Mouse (Mus musculus): ENCODE measurements around the gene Hnrnpk.
A peak's percentile ranks its signal among the peaks of the same experiment; 100 is the strongest.
"Not testable (repeated sequence)": the region's sequence is repeated elsewhere in the genome, so short reads cannot be mapped to it uniquely, and the experiment has no call there.

The Hnrnpk gene

DNA sequence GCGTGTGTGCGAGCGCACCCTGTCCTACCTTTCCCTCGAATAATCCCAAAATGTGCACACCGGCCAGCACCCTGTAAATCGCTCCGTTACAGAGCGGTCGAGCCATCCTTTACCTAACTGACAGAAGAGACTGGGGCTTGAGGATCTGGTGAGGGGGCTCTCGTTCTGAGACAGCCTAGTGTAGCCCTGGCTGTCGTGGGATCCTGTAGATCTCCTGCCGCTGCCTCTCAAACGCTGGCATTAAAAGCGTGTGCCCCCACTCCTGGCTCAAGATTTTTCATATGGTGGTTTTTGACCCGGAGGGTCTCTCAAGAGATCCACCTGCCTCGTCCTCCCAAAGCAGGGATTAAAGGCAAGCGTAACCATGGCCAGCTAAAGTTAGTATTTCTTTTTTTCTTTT lies at the start of gene Hnrnpk:
Hnrnpk (minus strand) TSS at position 101 of the 400 bp plus-strand sequence.
- not testable (repeated sequence) for DNase-seq (ENCODE audit: low read depth, low spot score)

DNA sequence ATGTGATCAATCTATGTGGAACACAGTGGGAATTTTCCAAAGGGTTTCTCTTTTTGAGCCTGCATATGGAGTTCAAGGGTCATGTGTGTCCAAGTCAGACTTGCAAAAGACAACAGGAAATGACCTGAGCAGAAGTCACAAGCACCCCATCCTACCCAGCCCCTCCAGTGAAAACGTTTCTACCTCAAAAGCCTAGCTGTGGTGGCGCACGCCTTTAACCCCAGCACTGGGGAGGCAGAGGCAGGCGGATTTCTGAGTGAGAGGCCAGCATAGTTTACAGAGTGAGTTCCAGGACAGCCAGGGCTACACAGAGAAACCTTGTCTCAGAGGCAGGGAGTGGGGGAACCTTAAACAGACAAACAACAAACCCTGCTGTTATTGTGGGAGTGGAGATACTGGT lies 49.1 kb upstream of the Hnrnpk start:
- DNase-seq (ENCODE audit: low read depth, low spot score): no peak

DNA sequence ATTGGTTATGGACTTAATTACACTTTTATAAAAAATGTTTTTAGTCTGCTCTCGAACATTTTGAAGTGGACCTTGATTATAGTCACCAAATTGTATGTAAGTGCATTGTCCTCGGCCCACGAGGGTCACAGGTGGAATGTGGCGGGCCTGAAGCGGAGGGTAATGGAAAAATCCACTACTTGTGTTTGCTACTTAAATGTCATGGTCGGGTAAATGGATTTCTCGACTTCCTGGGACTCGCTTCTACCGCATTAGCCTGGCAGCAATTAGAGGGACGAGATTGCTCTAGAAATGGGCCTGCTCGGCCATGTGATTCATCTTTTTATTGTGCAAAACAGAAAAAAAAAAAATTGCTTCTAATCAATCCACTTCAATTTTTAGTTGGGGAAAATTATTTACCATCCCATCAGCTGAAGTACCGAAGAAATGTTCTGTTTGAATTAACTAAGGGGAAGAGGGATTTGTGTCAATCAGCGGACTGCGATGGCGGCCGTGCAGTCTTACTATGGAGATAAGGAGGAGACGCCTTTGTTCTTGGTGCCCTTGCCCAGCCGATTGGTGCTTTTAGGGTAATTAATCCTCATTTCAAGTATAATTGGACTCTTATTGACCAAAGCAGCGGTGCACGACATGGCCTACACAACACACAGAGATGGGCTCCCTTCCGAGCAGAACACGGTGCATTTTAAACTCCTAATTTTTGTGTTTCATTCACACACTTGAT lies 47.5 kb upstream of the Hnrnpk start:
- DNase-seq (ENCODE audit: low read depth, low spot score): no peak

- no peak for DNase-seq (ENCODE audit: low read depth, low spot score)
Observed at GRCm38 (mm10) chr13:58446541-58446940, 43.4 kb upstream of the Hnrnpk start.

DNA sequence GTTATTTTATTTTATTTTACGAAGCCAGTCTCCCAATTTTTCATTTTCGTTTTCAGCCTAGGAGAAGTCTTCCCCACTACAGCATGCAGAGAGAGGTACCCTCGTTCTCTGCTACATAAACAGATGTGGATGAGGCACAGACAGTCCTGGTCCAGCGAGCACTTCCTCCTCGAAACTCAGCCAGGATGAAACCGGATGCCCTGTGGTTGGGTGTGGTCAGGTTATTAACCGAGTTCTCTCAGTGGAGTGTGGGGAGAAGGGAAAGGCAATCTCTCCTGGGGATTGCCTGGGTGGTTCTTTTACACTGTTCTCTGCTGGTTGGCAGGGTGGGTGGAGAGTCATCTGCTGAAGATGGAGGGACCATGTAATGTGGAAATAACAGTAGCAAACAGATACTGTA lies 40.6 kb upstream of the Hnrnpk start:
- DNase-seq (ENCODE audit: low read depth, low spot score): no peak

- DNase-seq (ENCODE audit: low read depth, low spot score): no peak
Observed at GRCm38 (mm10) chr13:58443326-58443725, 40.2 kb upstream of the Hnrnpk start.

DNA sequence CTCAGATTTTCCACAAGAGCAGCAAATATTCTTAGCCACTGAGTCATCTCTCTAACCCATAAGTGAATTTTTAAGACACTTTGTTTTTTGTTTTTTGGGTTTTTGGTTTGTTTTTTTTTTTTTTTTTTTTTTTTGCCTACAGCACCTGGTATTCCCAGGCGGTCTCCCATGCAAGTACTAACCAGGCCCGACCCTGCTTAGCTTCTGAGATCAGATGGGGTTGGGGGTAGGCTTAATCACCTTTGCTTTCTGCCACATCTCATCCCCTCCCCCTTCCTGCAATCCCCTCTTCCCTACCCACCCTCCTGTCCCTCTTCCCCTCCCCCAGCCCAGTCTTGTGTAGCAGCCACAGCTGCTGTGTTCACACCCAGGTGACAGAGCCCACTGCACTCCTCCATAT lies 36.6 kb upstream of the Hnrnpk start:
- no peak for DNase-seq (ENCODE audit: low read depth, low spot score)

DNA sequence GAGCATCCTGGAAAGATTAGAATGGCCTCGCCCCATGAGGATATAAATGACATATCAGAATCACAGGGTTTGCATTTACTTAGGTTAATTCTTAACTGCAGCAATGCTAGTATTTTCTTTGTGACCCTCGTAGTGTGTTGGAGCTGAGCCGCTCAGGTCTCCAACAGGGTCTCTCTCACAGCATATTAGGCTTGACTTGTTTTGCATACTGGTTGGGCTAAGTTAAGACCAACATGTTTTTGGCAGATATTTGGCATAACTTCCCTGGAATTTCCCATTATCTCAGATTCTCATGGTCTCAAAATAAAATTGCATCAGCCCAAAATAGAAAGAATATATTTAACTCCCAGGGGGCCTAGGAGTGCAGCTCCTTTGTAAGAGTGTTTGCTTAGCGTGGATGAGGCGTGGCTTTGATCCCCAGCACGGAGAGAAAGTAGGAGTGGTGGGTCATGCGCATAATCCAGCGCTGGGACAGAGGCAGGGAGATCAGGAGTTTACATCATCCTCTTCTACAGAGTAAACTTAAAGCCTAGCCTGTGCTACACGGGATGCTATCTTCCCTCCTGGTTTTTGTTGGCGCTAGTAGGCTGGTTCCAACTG lies 20.0 kb upstream of the Hnrnpk start:
- DNase-seq (ENCODE audit: low read depth, low spot score): no peak

DNA sequence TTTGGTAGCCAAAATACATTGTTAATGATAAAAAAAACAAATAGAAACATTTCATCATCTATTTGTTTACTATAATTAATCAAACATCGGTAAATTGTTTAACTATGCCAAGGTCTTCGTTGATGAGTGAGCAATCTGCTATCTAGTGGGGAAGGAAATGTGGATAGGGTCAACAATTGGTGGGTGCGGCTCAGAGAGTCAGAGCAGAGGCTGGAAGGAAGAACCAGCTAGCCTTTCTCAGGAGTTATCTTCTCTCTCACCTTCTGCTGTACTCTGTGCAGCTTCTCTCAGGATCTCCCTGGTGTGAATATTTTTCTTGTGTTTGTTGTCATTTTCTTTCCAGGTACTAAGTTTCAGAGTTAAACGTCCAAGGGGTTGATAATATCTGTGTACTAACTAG lies 19.1 kb upstream of the Hnrnpk start:
- DNase-seq (ENCODE audit: low read depth, low spot score): no peak

GRCm38 (mm10) chr13:58421026-58421425 lies 17.9 kb upstream of the Hnrnpk start:
- no peak for DNase-seq (ENCODE audit: low read depth, low spot score)

DNA sequence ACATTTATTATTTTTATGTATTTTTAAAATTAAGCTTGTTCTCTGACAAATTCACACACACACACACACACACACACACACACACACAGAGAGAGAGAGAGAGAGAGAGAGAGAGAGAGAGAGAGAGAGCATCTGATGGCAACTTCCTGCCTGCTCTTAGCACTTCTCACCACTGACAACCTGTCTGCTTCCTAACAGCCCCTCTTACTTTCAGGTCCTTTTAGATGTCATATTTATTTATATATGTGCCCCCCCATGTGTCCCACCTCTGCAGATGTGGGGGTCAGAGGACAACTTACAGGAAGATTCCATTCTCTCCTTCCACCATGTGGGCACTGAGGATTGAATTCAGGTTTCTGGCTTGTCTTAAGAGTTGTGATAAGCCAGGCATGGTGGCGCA lies 16.1 kb upstream of the Hnrnpk start:
- DNase-seq (ENCODE audit: low read depth, low spot score): no peak

GRCm38 (mm10) chr13:58418656-58419055 lies 15.5 kb upstream of the Hnrnpk start:
- no peak for DNase-seq (ENCODE audit: low read depth, low spot score)

- no peak for DNase-seq (ENCODE audit: low read depth, low spot score)
Observed at GRCm38 (mm10) chr13:58415838-58416237, 12.7 kb upstream of the Hnrnpk start.

DNA sequence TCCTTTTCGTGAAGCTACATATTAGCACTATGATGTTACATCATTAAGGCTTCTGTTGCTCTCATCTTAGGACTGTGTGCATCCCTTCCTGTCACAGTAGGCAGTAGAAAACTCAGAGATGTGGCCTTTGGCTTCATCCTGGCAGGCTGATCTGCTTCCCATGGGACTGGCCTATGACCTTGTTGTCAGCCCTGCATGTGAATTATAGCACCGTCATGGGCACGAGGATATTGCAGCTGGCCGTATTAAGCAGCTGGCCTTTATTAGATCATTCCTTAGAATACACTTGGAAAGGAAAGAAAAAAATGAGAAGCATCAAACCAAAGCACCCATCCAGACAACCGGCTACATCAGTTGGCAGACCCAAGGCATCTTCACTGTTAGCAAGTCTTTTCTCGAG lies 12.2 kb upstream of the Hnrnpk start:
- no peak for DNase-seq (ENCODE audit: low read depth, low spot score)

- no peak for DNase-seq (ENCODE audit: low read depth, low spot score)
Observed at GRCm38 (mm10) chr13:58411073-58411472, 7.9 kb upstream of the Hnrnpk start.

DNA sequence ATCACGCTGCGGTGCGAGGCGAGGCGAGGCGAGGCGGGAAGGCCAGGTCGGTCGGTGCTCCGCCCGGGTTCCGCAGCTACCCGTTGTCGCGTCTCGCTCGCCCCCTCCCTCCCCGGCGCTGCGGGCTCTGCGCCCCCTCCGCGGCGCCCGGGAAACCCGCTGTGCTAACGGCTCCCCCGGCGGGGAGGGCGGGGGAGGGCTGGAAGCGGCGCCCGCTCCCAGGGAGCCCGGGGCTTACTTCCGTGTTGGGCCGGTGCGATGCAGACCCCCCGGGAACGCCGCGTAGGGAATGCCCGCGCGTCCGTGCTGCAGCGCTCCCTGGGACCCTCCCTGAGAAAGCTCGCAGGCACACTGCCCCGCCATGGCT lies 416 bp downstream of the Hnrnpk start:
- DNase-seq (ENCODE audit: low read depth, low spot score): no peak

DNA sequence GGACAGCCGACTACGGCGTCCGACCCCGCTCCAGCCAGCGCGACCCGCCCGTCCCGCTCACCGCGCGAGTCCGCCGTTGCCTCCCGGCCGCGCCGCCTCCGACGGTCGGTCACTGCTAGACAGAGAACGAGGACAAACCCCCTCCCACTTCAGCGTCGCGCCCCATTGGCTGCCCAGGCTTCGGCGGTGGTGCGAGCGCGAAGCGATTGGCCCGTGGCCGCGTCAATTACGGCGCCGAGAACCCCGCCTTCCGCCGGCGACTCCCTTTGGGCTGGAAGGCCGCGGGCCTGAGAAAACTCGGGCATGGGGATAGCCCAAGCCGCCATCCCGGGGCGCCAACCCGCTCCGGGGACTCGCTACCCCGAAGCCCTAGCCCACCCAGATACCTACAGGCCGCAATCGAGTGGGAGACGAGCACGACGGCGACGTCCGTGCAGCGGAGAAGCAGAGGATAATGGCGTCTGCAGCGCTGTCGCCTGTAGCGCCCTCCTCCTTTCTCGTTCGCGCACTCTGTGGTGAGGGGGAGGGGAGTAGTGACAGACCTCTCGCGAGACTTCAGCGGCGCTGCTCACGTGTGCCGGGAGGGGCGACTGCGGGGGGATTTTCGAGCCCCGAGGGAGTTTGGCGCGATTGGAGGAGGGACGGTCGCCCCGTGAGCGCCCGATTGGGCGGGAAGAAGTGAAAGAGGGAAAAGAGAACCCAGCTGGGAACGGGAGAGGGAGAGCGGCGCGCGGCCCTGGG lies 970 bp downstream of the Hnrnpk start, which contains the start of gene Rmi1:
Rmi1 (plus strand) TSS at position 246 of the 741 bp plus-strand sequence.
- peak; percentile 94 for DNase-seq (ENCODE audit: low read depth, low spot score)

GRCm38 (mm10) chr13:58401135-58402002 lies 1.8 kb downstream of the Hnrnpk start:
- DNase-seq (ENCODE audit: low read depth, low spot score): peak; percentile 52

DNA sequence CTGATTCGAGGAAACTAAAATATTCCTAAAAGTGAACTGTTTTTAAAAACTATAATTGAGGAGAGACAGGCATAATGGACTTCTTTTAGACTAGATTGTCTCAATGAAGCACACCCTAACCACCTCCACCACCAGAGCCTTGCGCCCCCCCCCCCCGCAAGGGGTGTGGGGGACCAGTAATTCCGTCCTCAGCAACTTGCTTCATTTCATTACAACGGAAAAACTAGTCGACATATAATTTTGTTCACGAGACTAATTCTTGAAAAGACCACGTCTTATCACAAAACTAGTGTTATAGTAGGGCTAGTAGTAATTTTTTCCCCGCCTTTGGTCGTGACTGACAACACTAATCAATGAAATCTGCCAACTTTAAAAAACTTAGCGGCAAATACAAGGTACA lies 2.6 kb downstream of the Hnrnpk start:
- no peak for DNase-seq (ENCODE audit: low read depth, low spot score)

- DNase-seq (ENCODE audit: low read depth, low spot score): no peak
Observed at GRCm38 (mm10) chr13:58397651-58398050, 5.5 kb downstream of the Hnrnpk start.

GRCm38 (mm10) chr13:58394392-58394791 lies 8.8 kb downstream of the Hnrnpk start:
- DNase-seq (ENCODE audit: low read depth, low spot score): not testable (repeated sequence)

All from WW6 (cell line).